Mouse (Mus musculus) macrophage (primary cell): ENCODE measurements at regions not wholly inside any gene's neighbourhood (a gene's known extent, or its start where the extent isn't known, plus 50 kb on each side); places are given as distances from the start of the nearest gene placed in this dataset.

Source experiments
- H3K27ac ChIP-seq: fragments of 350-480 bp; formaldehyde crosslinking; 2 replicates; pipeline ENCODE4 v1.9.0; 2021
- H3K36me3 ChIP-seq: fragments of 350-480 bp; formaldehyde crosslinking; 2 replicates; pipeline ENCODE4 v1.9.0; 2021; ENCODE audit errors: inconsistent target
- H3K4me3 ChIP-seq: fragments of 350-480 bp; formaldehyde crosslinking; 2 replicates; pipeline ENCODE4 v1.9.0; 2021; ENCODE audit errors: inconsistent target
- H3K79me2 ChIP-seq: fragments of 350-480 bp; formaldehyde crosslinking; 2 replicates; pipeline ENCODE4 v1.9.0; 2021; ENCODE audit errors: inconsistent target
- WGBS: methylation state at CpG from one replicate; pipeline ENCODE4 v1.1.7; 2026; ENCODE audit warnings: inconsistent platforms; ENCODE audit not compliant: missing documents; 5-methylcytosine and 5-hydroxymethylcytosine counted together

DNA sequence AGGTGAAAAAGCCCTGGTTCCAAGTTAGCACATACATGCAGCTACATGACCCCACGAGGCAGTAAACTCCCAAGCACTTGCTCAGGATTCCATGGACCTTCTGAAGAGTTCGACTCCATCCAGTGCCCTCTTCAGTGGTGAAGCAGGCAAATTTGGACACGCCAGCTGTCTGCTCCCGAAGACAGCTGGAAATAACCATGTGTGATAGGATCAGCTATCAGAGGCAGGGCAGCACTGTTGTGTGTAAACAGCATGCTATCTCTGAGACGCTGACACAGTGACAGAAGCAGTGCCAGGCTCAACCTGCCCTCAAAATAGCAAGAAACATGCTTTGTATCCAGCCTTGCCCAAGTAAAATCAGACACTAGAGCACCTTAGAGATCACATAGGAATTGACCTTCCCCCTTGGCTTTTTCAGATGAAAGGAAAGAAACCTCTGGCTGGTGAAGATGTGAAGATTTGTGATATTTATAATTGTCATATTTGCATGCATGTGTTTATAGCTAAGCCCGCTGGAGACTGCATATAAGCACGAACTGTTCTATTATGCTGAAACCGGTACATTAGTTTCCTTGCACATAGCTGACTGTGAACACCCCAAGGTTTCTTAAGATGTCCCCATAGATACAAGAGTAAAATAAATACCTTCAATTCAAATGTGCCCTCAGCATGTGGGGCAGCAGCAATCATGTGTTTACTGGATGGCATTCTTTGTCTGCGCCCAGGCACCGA, 146.4 kb upstream of the Nrip1 start:
- 91% methylated on average over 10 of the region's 10 CpGs for WGBS
- Histone ChIP-seq H3K4me3 (no peak overlapping the region), H3K27ac (no peak overlapping the region), H3K36me3 (no peaks in the 10 kb centered on the region), H3K79me2 (no peaks in the 10 kb centered on the region)

DNA sequence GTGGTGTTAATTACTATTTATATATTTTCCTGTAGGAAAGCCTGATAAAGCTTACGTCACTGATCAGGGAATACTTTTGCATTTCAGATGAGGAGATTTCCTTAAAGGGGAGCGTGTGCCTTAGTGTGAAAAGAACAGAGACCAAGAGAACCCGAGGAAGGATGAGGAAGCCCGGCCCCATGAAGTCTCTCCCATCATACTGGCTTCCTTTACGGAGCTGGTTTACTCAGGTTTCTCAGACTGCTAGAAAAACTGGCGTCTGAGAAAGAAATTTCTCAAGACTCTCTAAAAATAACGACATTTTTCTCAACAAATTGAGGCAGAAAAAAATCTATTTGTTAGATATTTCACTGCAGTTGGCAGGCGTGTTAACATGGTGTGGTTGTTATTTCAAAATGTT, 137.2 kb upstream of the Nrip1 start:
- H3K4me3 ChIP-seq, result no peak overlapping the region
- no peaks in the 10 kb centered on the region for H3K36me3 ChIP-seq
- no peaks in the 10 kb centered on the region for H3K79me2 ChIP-seq
- H3K27ac ChIP-seq, result no peak overlapping the region
- WGBS, result 56% methylated on average over 7 of the region's 8 CpGs

DNA sequence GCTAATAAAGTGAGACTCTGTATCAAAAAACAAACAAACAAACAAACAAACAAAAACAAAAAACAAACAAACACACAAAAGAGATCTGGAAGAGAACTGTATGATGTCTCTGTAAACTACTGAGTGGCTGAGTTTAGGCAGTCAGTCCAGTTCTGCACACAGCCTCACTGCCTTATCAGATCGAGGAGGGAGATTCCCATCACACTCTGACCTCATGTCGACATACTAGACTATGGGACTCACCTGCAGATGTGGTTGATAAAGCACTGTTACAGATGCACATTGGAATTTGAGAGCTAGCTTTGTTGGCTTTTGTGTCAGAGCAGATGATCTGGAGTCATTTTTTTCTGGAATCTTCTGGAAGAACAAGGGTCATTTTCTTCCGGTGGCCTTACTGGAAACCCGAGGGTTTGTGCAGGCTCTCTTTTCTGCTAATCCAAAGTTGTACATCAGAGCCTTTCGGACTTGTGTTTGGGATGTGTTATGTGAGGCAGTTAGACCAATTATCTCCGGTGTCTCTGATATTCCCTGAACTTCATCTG, 135.6 kb upstream of the Nrip1 start:
- H3K27ac ChIP-seq, result no peak overlapping the region
- no peaks in the 10 kb centered on the region for H3K79me2 ChIP-seq
- 87% methylated on average over 6 of the region's 6 CpGs for WGBS
- no peak overlapping the region for H3K4me3 ChIP-seq
- no peaks in the 10 kb centered on the region for H3K36me3 ChIP-seq

DNA sequence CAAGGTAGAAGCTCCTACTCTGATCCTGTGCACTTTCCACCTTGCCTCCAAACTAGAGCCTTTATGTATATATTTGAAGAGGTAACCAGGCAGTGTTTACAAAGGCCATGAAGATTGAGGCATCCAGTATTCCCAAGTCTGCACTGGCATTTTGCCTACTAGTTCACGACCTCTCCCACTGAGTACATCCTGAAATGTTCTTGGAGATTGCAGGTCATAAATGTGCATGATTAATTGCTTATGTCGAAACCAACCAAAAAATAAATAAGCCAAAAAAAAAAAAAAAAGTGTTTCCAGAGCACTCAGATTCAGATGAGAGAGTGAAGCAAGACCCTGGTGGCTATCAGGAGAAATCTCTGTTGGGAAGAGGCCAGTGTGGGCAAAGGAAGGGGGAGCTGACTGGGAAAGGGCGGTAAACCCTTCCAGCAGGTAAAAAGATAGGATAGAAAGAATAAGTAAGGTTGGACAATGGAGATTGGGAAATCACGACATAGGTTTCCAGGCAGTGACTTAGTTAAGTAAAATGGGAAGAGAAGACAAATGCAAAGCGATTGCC, 133.6 kb upstream of the Nrip1 start:
- no peak overlapping the region for H3K27ac ChIP-seq
- H3K36me3 ChIP-seq, result no peaks in the 10 kb centered on the region
- H3K4me3 ChIP-seq, result no peak overlapping the region
- H3K79me2 ChIP-seq, result no peaks in the 10 kb centered on the region
- 82% methylated on average over 5 of the region's 5 CpGs for whole genome bisulfite sequencing

- Histone ChIP-seq H3K36me3 (no peaks in the 10 kb centered on the region), H3K4me3 (no peak overlapping the region), H3K27ac (no peak overlapping the region), H3K79me2 (no peaks in the 10 kb centered on the region)
- WGBS, result 32% methylated on average over 4 of the region's 4 CpGs
These were observed 132.6 kb upstream of the Nrip1 start for GRCm38 (mm10) chr16:76506240-76506639.

DNA sequence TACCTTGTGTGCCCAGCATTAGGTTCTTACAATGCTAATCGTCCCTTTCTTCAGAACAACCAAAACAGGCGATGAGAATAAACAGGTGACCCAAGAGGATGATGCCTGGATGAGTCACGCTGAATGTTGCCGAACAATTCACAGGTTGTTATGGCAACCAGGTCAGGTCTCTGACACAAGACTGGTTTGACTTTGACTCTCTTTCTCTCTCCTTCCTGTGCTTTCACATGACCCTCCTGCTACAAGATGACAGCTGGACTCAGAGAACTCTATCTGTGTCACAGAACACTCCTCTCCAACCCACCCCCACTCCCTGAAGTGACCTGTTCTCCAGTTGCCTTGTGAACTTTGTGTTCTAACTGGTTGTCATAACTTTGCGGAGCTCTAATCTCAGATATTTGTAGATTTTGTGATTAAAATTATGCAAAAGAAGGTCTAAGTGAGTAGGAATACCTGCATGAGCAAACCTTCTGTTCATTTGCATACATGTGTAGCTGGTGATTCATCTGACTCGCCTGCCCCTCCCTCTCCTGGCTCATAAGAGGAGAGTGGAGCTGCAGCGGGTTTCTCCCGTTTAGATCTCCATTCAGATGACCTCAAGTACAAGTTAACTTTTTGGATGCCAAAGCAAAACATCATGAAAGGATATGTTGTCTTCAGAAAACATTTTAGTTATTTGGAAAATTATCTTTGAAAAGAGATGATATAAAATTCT, 126.2 kb upstream of the Nrip1 start:
- WGBS, result 88% methylated on average over 8 of the region's 8 CpGs
- no peak overlapping the region for H3K27ac ChIP-seq
- no peak overlapping the region for H3K4me3 ChIP-seq
- H3K79me2 ChIP-seq, result no peaks in the 10 kb centered on the region
- H3K36me3 ChIP-seq, result no peaks in the 10 kb centered on the region

- H3K36me3 ChIP-seq, result no peaks in the 10 kb centered on the region
- no peaks in the 10 kb centered on the region for H3K79me2 ChIP-seq
- no peak overlapping the region for H3K4me3 ChIP-seq
- WGBS, result 78% methylated on average over 2 of the region's 2 CpGs
- no peak overlapping the region for H3K27ac ChIP-seq
These were observed 124.6 kb upstream of the Nrip1 start for GRCm38 (mm10) chr16:76498233-76498632.

GRCm38 (mm10) chr16:76497041-76497808, 123.6 kb upstream of the Nrip1 start:
- 96% methylated on average over 12 of the region's 12 CpGs for WGBS
- no peak overlapping the region for H3K4me3 ChIP-seq
- H3K79me2 ChIP-seq, result no peaks in the 10 kb centered on the region
- H3K27ac ChIP-seq, result no peak overlapping the region
- no peaks in the 10 kb centered on the region for H3K36me3 ChIP-seq

DNA sequence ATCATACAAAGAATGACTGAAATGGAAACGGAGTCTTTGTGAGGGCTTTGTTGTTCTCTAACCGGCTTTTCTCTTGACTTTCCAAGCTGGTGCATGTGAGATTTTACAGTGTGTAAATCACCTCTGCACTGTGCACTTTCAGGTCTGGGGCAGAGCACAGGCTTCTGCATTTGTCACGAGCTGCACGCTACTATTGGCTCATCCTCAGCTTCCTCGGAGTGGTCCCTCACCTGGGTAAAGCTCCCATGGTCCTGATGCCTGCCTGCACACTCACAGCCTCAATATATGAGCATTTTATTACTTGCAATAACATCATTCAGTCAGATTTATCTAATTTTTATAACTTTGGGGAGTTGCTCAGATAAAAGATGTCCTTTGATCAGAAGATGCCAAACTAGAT, 109.8 kb upstream of the Nrip1 start:
- Histone ChIP-seq H3K36me3 (no peaks in the 10 kb centered on the region), H3K79me2 (no peaks in the 10 kb centered on the region), H3K4me3 (no peak overlapping the region), H3K27ac (no peak overlapping the region)
- WGBS, result 88% methylated on average over 5 of the region's 5 CpGs

DNA sequence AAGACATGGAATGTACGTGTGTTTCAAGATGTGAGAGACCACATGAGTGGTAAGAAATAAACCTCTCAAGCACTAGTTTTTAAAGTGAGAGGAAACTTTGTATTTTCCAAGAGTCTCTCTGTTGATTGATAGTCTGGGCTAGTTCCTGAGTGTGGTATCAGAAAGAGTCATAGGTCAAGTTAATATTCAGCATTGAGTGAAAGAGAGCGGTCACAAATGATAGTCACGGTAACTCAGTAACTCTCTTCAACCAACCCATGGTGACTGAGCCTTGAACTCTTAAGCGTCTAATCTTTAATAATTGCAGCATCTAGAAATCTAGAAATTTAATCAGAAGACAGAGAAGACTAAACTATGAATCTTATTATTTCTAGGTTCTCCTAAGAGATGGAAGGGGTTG, 108.3 kb upstream of the Nrip1 start:
- Histone ChIP-seq H3K27ac (no peak overlapping the region), H3K4me3 (no peak overlapping the region), H3K36me3 (no peaks in the 10 kb centered on the region), H3K79me2 (no peaks in the 10 kb centered on the region)
- WGBS, result 99% methylated on average over 4 of the region's 4 CpGs

DNA sequence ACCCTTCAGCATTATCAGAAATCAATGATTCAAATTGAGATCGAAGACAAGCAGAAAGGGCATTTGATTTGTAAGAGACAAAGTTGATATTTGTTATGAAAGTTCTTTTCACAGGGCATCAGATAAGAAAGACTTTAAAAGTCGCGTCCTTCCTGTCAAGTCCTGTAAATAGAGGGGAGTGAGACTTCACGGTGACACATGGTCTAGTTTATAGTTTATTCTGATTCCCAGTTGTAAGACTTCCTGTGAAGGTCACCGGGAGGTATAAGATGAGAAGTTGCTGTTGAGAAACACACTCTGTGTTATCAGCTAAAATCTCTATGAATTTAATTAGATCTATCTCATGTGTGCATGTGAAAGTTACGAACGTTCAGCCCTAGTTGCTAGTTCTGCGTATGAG, 103.8 kb upstream of the Nrip1 start:
- Histone ChIP-seq H3K4me3 (no peak overlapping the region), H3K27ac (no peak overlapping the region), H3K36me3 (no peaks in the 10 kb centered on the region), H3K79me2 (no peaks in the 10 kb centered on the region)
- WGBS, result 72% methylated on average over 8 of the region's 8 CpGs

- H3K4me3 ChIP-seq, result no peak overlapping the region
- no peaks in the 10 kb centered on the region for H3K36me3 ChIP-seq
- 97% methylated on average over 6 of the region's 6 CpGs for WGBS
These were observed 100.9 kb upstream of the Nrip1 start for GRCm38 (mm10) chr16:76474481-76474880.

DNA sequence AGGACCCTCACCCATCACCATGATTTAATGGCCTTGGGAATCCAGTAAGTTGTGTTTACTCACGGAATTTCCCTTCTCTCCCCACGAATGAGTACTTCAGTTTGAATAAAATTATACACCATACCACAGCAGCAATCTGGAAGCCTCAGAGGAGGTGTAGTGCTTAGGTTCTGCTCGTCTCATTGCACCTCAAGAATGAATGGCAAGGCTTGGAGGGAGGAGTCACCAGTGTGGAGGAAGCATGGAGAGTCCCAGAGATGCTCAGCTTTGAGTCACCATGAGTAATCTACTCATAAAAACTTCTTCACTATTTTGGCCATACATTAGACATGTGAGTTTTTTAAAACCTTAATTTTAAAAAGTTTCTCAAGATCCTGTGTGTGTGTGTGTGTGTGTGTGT, 98.8 kb upstream of the Nrip1 start:
- Histone ChIP-seq H3K36me3 (no peaks in the 10 kb centered on the region), H3K27ac (no peak overlapping the region), H3K79me2 (no peaks in the 10 kb centered on the region), H3K4me3 (no peak overlapping the region)
- WGBS, result 93% methylated on average over 2 of the region's 3 CpGs

More at GRCm38 (mm10) chr16:76474481-76474880, 100.9 kb upstream of the Nrip1 start:
- H3K27ac ChIP-seq, result no peak overlapping the region
- H3K79me2 ChIP-seq, result no peaks in the 10 kb centered on the region

DNA sequence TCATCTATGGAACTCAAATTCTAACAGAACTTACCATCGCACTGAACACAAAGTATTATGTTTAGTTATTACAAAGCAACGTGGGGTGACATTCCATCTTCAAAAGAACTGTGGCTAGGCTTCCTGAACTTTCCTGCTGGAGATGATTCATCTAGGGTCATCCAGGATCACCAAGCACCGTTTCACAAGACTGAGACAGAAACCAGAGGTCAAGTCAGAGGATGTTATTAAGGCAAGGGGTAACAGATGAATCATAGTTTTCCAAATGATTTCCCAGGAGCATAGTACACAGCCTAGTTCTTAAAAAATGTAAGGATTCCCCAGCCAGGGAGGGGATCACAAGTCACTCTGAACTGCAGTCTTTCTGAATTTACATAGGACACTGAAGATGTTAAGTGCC, 97.5 kb upstream of the Nrip1 start:
- Histone ChIP-seq H3K79me2 (no peaks in the 10 kb centered on the region), H3K27ac (no peak overlapping the region), H3K36me3 (no peaks in the 10 kb centered on the region), H3K4me3 (no peak overlapping the region)
- 88% methylated on average over 3 of the region's 3 CpGs for WGBS
